Mouse (Mus musculus) gonadal fat pad, adult 2 months (tissue): ENCODE data around the gene Car5a. TPM values are rescaled to one million over a fixed set of nuclear protein-coding genes. Genes with fewer than 3 reads are reported as not detected.

ENCODE experiments used
- DNase-seq: peaks from one replicate; pipeline ENCODE4 v3.0.0-alpha.2; 2012; ENCODE audit warnings: low read depth
- polyA plus RNA-seq: library from polyadenylated mRNA; depleted of rRNA; stranded (reverse); fragments of >200 nt; gene quantifications from 2 replicates; pipeline ENCODE4 v1.2.3, GENCODE M21; 2012

Gene Car5a
- polyA plus RNA-seq, 1 experiment: not detected

DNA sequence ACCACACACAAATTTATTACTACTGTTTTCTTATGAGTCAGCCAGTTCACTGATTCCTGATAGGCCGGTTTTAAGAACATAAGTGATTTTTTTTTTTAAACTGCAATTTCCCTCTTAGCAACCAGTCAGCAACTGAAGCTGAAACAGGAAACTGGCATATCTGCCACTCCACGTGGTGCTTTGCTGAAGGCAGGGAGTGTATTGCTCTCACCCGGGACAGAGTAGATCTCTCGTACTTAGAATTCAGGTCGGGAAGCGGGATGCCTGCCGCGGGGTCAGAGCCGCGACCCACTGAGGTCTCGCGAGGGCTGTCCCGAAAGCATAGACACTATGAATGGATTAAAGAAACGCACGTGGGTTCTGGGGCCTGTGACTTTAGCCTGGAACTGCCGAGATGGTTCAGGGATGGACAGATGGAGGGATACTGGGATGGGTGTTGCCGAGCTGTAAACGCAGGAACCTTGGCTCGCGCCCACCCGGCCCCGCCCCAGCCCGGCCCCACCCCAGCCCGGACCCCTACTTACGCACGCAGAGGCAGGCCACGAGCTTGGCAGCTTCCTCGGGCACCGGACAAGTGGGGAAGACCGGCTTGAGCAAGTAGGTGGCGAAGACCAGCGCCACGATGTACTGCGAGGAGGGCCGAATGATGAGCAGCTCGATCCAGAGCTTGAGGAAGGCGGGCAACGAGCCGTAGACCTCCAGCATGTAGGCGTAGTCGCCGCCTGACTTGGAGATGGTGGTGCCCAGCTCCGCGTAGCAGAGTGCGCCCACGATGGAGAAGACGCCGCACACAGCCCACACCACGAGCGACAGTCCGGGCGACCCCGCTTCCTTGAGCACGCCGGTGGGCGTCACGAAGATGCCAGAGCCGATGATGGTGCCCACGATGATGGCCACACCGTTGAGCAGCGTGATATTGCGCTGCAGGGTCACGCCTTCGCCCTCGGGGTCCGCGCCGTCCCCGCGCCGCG, 37.9 kb downstream of the Car5a start:
- no peak for DNase-seq

GRCm38 (mm10) chr8:121905864-121906263, 38.8 kb downstream of the Car5a start:
- DNase-seq: no peak

DNA sequence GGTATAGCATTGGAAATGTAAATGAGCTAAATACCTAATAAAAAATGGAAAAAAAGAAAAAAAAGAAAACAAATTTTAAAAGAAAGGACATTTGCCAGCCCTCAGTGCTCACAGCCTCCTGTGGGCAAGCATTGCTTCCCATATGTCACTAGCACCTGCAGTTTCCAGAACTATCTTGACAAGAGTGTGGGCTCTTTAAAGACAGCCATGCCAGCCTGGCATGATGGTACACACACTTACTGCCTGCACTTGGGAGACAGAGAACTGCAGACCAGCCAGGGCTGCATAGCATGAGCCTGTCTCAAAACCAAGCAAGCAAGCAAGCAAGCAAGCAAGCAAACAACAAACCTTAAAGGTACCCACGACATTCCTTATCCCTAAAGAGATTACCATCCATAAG, 39.3 kb downstream of the Car5a start:
- no peak for DNase-seq

- DNase-seq: no peak
These were observed 39.7 kb downstream of the Car5a start for GRCm38 (mm10) chr8:121904999-121905398.

DNA sequence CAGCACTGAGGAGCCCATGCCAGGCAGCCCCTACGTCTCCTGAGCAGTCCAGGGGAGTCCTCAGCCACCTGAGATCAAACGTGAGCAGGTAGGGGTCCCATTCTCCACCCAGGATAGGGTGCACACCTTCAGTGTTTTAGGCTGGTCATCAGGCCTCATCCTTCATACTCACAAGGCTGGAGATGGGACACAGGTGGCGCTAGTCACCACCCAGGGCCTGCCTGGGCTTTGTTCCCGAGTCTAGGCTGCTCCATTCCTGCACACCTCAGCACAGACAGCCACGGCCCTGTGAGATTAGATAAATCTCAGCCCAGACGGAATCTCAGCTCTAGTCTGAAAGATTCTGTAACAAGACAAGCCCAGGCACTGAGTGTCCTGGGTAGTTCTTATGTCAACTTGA, 40.7 kb downstream of the Car5a start:
- DNase-seq: no peak

GRCm38 (mm10) chr8:121901498-121902236, 43.0 kb downstream of the Car5a start:
- no peak for DNase-seq

DNA sequence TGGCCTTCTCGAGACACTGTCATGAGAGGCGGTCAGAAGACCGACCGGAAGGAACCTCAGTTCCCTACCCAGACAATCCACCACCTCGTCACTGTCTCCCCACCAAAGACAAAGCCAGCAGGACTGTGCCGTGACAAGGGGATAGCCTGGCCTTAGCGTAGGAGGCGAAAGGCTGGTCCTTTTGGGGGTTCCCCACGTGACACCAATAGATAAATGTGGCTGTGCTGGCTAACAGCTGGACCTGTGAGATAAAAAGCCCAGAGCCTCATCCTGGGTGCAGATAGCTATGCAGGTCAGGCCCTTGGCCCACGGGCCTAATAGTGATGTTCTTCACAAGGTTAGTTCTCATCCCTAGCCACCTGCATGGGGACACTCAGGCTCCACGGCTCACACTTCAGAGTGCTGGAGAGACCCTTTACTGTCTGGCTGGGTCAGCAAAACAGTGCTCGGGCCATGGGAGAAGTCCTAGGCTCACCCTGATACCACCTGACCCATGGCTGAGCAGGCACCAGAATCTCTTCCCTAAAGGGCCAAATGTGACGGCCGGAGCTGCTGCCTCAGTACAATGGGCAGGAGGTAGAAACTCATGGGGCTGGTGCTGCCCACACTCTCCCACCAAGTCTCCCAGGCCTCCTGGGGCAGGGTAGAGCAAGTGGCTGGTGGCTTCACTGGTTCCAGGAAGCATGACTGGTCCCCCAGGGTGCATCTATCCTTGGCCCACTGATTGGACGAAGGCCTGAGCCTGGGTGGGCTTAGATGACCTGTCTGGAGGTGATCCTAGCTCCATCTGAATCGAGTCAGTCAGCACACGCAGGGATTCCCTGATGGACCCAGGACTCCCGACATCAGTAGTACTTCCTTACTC, 45.3 kb downstream of the Car5a start:
- DNase-seq: no peak

GRCm38 (mm10) chr8:121898401-121898931, 46.2 kb downstream of the Car5a start:
- DNase-seq: peak; percentile 66

DNA sequence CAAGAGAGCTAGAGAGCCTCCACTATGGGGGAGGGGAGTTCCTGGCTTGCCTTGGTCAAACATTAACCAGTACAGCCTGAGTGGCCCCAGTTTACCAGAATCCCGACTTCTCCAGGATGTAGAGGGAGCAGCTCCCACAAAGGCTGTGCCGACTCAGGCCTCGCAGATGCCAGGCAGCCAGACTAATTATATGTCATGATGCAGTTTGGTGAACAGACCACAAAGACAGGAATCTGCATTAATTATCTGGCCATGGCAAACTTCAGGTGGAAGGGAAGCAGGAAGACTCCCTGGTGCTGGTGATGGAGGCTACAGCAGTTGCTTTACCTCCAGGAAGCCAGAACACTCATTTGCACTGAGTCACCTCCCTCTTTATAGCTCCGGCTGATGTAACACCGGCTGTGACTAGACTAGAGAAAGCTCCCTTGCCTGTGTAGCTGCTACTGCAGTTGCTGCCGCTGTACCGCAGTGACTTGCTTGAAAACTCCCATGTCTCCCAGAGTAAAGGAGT, 46.8 kb downstream of the Car5a start:
- no peak for DNase-seq

DNA sequence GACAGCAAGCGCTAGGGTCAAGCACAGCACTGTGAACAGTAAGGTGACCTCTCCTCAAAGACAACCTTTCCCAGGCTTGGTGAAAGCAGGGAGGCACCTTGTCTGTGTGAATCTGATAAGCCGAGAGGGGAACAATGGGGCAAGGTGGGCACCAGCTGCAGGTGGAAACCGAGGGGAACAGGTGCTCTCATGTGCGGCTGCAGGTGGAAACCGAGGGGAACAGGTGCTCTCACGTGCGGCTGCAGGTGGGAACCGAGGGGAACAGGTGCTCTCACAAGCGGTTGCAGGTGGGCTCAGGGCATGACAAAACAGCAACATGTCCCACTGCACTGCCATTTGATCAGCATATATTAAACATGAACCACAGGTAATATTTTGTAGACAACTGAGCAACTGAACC, 47.5 kb downstream of the Car5a start:
- no peak for DNase-seq

DNA sequence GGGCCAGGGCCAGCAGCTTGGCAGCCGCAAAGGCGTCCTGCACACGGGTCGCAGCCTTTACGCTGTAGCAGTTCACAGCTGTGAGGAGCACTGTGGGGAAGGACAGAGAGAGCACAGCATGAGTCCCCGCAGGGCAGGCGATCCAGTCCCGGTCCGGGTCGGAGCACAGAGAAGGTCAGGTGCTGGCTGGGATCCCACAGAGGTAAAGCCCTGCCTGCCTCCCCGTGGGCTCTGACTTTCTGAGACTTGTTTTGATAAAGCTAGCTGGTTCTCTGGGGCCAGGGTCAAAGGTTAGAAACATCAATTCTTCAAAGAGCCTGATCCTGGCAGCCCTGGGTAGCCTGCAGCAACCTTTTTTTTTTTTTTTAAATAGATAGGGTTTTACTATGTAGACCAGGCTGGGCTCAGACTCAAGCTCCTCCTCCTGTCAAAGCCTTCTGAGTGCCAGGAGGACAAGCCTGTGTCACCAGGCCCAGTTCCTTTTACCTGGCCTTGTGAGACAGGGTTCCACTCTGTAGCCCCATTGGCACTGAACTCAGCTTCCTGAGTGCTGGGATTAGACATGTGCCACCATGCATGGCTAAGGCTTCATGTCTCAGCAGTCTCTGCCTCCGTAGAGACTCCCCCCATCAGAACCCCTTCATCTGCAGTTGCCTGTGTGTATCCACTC, 48.1 kb downstream of the Car5a start:
- DNase-seq: no peak

GRCm38 (mm10) chr8:121895910-121896309, 48.8 kb downstream of the Car5a start:
- no peak for DNase-seq

- no peak for DNase-seq
These were observed 51.8 kb downstream of the Car5a start for GRCm38 (mm10) chr8:121892875-121893274.

- no peak for DNase-seq
These were observed 54.6 kb downstream of the Car5a start for GRCm38 (mm10) chr8:121889810-121890785.

DNA sequence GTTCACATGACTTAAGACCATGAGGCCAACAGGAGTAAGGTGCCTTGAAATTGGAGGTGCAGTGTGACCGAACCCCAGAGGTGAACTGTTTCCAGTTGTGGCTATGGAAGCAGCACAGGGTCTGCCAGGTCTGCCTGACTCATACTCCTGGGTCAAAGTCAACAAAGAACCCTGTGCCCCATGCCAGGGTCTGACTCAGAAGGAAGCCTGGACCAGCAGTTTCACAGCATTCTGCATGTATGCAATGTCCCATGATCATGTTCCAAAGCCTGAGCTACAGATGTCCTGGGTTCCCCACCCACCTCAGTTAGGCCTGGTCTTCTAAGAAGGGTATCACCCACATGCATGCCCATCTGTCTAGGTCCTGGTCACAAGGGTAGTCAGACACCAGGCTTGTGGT, 55.4 kb downstream of the Car5a start:
- DNase-seq: no peak

DNA sequence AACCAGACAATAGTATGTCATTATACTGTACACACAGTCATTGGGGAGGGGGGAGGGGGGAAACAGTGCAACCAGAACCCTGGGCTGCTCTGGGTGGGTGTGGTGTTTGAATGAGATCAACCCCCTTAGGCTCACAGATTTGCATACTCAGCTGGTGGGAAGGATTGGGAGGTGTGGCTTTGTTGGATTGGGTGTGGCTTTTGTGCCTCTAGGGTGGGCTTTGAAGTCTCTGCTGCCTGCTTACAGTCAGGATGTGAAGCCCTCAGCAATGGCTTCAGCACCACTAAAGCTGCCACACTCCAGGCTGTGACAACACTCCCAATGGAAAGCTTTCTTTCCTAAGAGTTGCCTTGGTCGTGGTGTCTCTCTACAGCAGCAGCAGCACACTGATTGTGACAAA, 57.2 kb downstream of the Car5a start:
- no peak for DNase-seq

DNA sequence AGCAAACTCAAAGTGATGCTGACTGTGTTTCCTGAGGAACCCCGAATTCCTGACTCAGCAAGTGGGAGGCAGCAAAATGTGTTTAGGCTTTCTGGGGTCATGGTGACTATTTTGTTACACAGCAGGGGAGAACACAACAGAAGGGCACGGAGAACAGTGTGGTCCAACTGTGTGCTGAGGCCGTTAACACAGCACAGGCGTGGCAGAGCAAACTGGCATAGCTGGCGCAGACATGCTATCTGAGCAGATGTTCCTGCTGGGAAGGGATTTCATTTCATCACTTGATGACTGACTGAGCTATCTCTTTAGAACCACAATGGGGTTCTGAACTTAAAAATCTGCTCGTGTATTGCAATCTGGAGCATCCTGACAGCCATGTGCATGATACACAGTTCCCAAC, 59.3 kb downstream of the Car5a start:
- DNase-seq: no peak

DNA sequence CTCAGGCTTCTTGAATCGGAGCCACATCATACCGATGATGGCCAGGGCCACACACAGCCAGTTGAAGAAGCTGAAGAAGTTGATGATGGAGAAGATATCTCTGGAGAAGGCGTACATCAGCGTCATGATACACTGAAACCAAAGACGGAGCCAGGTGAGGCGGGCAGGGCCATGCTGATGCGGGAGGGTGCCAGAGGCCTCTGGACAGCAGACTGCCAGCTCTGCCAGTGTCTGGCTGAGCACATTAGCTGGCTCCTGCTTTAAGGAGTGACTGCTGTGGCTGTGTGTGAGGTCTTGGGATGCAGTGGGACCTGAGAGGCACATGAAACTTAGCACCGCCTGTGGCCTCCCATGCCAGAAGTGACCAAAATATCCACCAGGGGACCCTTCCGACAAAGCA, 59.7 kb downstream of the Car5a start:
- DNase-seq: no peak

- no peak for DNase-seq
These were observed 60.5 kb downstream of the Car5a start for GRCm38 (mm10) chr8:121884181-121884580.

DNA sequence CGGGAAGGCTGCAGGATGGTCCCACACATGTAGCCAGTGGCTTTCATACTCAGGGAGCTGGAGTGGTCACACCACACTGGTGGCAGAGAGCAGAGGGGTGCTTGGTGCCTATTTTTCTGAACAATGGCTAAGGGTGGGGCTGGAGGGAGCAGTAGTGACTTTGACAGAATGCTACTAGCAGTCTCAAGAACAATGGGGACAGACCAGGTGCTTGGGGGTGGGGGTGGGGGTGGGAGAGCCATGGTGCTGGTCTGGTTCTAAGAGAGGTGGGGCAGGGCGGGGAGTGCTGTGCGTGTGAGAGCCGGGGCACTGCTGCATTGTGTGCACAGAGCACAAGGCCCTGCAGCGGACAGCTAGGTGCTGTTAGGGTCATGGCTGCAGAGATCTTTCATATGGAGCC, 62.8 kb downstream of the Car5a start:
- no peak for DNase-seq
